Mouse (Mus musculus) retina, embryonic 14.5 days (tissue): ENCODE data around the gene Rpap3.

Experiments used
- DNase-seq: peaks from one replicate; pipeline ENCODE4 v3.0.0-alpha.2; 2015; ENCODE audit warnings: low spot score

Gene Rpap3

GRCm38 (mm10) chr15:97646426-97646825 is 59.2 kb downstream of the Rpap3 start:
- DNase-seq: peak; percentile 71

- DNase-seq: no peak
Measured at GRCm38 (mm10) chr15:97643986-97644385, 61.6 kb downstream of the Rpap3 start.
